Mouse (Mus musculus) heart, postnatal 0 days (tissue): ENCODE results near the gene Hapln4. TPM values are rescaled to one million over a fixed set of nuclear protein-coding genes. Genes with fewer than 3 reads are reported as not detected.

ENCODE experiments used
- ATAC-seq: fragments of 200-750 bp; cut with Nextera tagmentation; 2 replicates; pipeline ENCODE4 v1.8.0; 2017; ENCODE audit warnings: low read depth, moderate number of reproducible peaks, moderate library complexity; ENCODE audit not compliant: insufficient read depth
- DNase-seq: peaks from one replicate; pipeline ENCODE4 v3.0.0-alpha.2; 2016; ENCODE audit warnings: low spot score
- H3K27ac ChIP-seq: fragments of 300-500 bp; sonication (generic); 2 replicates; pipeline ENCODE4 v1.5.1; 2014; ENCODE audit warnings: low read depth, mild to moderate bottlenecking
- H3K27me3 ChIP-seq: fragments of 300-500 bp; sonication (generic); 2 replicates; pipeline ENCODE4 v1.6.1; 2014; ENCODE audit warnings: low read length, mixed read lengths; ENCODE audit not compliant: control insufficient read depth, insufficient read depth
- H3K36me3 ChIP-seq: fragments of 300-500 bp; sonication (generic); replicated peaks from 2 replicates; pipeline ENCODE4 v1.6.1; 2014; ENCODE audit warnings: low read length, mixed read lengths; ENCODE audit not compliant: control insufficient read depth, insufficient read depth
- H3K4me1 ChIP-seq: fragments of 300-500 bp; sonication (generic); 2 replicates; pipeline ENCODE4 v1.6.1; 2014; ENCODE audit warnings: antibody characterized with exemption; ENCODE audit not compliant: control insufficient read depth, insufficient read depth
- H3K4me2 ChIP-seq: fragments of 300-500 bp; sonication (generic); 2 replicates; pipeline ENCODE4 v1.6.1; 2014; ENCODE audit warnings: low read depth, mild to moderate bottlenecking, low read length, moderate library complexity
- H3K4me3 ChIP-seq: fragments of 300-500 bp; sonication (generic); 2 replicates; pipeline ENCODE4 v1.5.1; 2014; ENCODE audit warnings: low read depth, low read length
- H3K9ac ChIP-seq: fragments of 300-500 bp; sonication (generic); replicated peaks from 2 replicates; pipeline ENCODE4 v1.6.1; 2014; ENCODE audit warnings: low read depth, low read length, mixed read lengths
- H3K9me3 ChIP-seq: fragments of 300-500 bp; sonication (generic); replicated peaks from 2 replicates; pipeline ENCODE4 v1.6.1; 2016; ENCODE audit warnings: low read length; ENCODE audit not compliant: control insufficient read depth
- CTCF ChIP-seq: IDR thresholded peaks from 2 replicates; pipeline ENCODE4 v1.5.1; 2016; ENCODE audit warnings: antibody characterized with exemption, control low read depth, low read depth
- EP300 ChIP-seq: IDR thresholded peaks from 2 replicates; pipeline ENCODE4 v1.6.1; 2016; ENCODE audit warnings: antibody characterized with exemption, low read depth
- WGBS: fragments of 180-500 bp; shearing (Covaris S2); extraction: QIAGEN DNeasy Blood & Tissue Kit; methylation state at CpG from one replicate; pipeline ENCODE4 v1.1.7; 2014; 5-methylcytosine and 5-hydroxymethylcytosine counted together
- polyA plus RNA-seq: library from polyadenylated mRNA; unstranded; fragments of >200 nt; fragmentation: Nextera tagmentation; extraction: Ambion mirVana; gene quantifications from 2 replicates; pipeline ENCODE4 v1.2.1, GENCODE M21; 2015
- total RNA-seq: library from RNA; depleted of rRNA; stranded (reverse); fragments of >200 nt; gene quantifications from 2 replicates; pipeline ENCODE4 v1.2.3, GENCODE M21; 2014; ENCODE audit warnings: low replicate concordance

The Hapln4 gene
- total and polyA plus RNA-seq, 2 experiments from 2014 or later: not detected

DNA sequence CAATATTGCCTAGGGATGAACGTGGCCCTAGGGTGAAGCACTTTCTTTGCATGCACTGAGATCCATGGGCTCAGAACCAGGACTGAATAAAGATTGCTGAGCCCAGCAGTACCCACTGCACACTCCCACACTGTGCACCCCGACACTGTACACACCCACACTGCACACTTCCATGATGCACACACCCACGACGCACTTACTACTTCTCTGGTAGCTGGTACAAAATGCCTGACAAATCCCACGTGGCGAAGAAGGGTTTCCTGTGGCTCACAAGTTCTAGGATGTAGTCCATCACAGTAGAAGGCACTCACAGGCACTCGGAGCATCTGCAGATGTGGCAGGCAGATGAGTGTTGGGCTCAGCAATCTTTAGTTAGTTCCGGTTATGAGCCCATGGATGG lies 41.7 kb downstream of the Hapln4 start:
- no peak overlapping the region for H3K4me3 ChIP-seq
- no peaks in the 10 kb centered on the region for H3K9me3 ChIP-seq
- H3K9ac ChIP-seq: no peak overlapping the region
- H3K4me1 ChIP-seq: peaks cover 12% of the 10 kb centered on the region
- peaks cover 17% of the 10 kb centered on the region for H3K27me3 ChIP-seq
- no peak overlapping the region for H3K27ac ChIP-seq
- no peak for TF ChIP-seq EP300
- TF ChIP-seq CTCF: no peak
- no peak overlapping the region for H3K4me2 ChIP-seq
- no peaks in the 10 kb centered on the region for H3K36me3 ChIP-seq
- 62% methylated on average over 8 of the region's 8 CpGs for WGBS
- ATAC-seq (no peak), DNase-seq (no peak)

- no peak overlapping the region for H3K9ac ChIP-seq
- H3K9me3 ChIP-seq: no peaks in the 10 kb centered on the region
- H3K4me1 ChIP-seq: peaks cover 29% of the 10 kb centered on the region
- H3K36me3 ChIP-seq: peaks cover 5% of the 10 kb centered on the region
- WGBS: 32% methylated on average over 3 of the region's 3 CpGs
- H3K27me3 ChIP-seq: no peaks in the 10 kb centered on the region
- H3K27ac ChIP-seq: peak overlapping the region; percentile 82
- H3K4me2 ChIP-seq: no peak overlapping the region
- ATAC-seq (peak; percentile 70), DNase-seq (peak; percentile 84)
- no peak for TF ChIP-seq CTCF
- TF ChIP-seq EP300: no peak
- H3K4me3 ChIP-seq: no peak overlapping the region
These were observed 45.2 kb downstream of the Hapln4 start for GRCm38 (mm10) chr8:70128435-70128834.

GRCm38 (mm10) chr8:70129309-70129952 lies 46.2 kb downstream of the Hapln4 start:
- Histone ChIP-seq H3K27me3 (no peaks in the 10 kb centered on the region), H3K4me1 (peaks cover 29% of the 10 kb centered on the region), H3K36me3 (peaks cover 15% of the 10 kb centered on the region), H3K4me2 (no peak overlapping the region), H3K9me3 (no peaks in the 10 kb centered on the region), H3K9ac (no peak overlapping the region), H3K27ac (peak overlapping the region; percentile 82), H3K4me3 (no peak overlapping the region)
- no peak for DNase-seq
- no peak for TF ChIP-seq CTCF
- TF ChIP-seq EP300: no peak
- 47% methylated on average over 9 of the region's 9 CpGs for WGBS
- ATAC-seq: no peak; the same call in 1 of the 2 replicates

GRCm38 (mm10) chr8:70130066-70130465 lies 46.8 kb downstream of the Hapln4 start:
- Histone ChIP-seq H3K9ac (no peak overlapping the region), H3K27ac (peak overlapping the region; percentile 82), H3K36me3 (peaks cover 22% of the 10 kb centered on the region), H3K27me3 (no peaks in the 10 kb centered on the region), H3K4me1 (peaks cover 29% of the 10 kb centered on the region), H3K4me3 (no peak overlapping the region), H3K9me3 (no peaks in the 10 kb centered on the region), H3K4me2 (no peak overlapping the region)
- no peak for ATAC-seq
- DNase-seq: no peak
- WGBS: 82% methylated on average over 3 of the region's 3 CpGs
- TF ChIP-seq CTCF: no peak
- TF ChIP-seq EP300: no peak

GRCm38 (mm10) chr8:70131166-70131883 lies 48.1 kb downstream of the Hapln4 start, which contains the start of gene Nr2c2ap:
Gene Nr2c2ap (plus strand): TSS chr8:70131333.
- H3K4me3 ChIP-seq: peak within 1 kb of the TSS; percentile 65
- peaks cover 32% of the 10 kb centered on the region for H3K36me3 ChIP-seq
- peak; percentile 82 for DNase-seq
- peak within 1 kb of the TSS; percentile 82 for H3K4me2 ChIP-seq
- peak; percentile 76 for ATAC-seq
- WGBS: under 1% methylated on average over 37 of the region's 37 CpGs
- H3K4me1 ChIP-seq: peaks cover 29% of the 10 kb centered on the region
- H3K9me3 ChIP-seq: no peaks in the 10 kb centered on the region
- H3K9ac ChIP-seq: peak within 1 kb of the TSS; percentile 65
- H3K27ac ChIP-seq: peak within 1 kb of the TSS; percentile 82; the same call in 1 of the 2 replicates
- no peaks in the 10 kb centered on the region for H3K27me3 ChIP-seq
- 0 out of 2 replicates have a peak, but pooled peaks have one; percentile 0 for TF ChIP-seq CTCF
- TF ChIP-seq EP300: no peak

GRCm38 (mm10) chr8:70134086-70134485 lies 50.8 kb downstream of the Hapln4 start:
- Histone ChIP-seq H3K27ac (peak overlapping the region; percentile 49), H3K4me1 (peaks cover 32% of the 10 kb centered on the region)
- 88% methylated on average over 5 of the region's 5 CpGs for WGBS

More at GRCm38 (mm10) chr8:70134086-70134485, 50.8 kb downstream of the Hapln4 start:
- Histone ChIP-seq H3K4me2 (no peak overlapping the region), H3K9me3 (no peaks in the 10 kb centered on the region), H3K4me3 (no peak overlapping the region), H3K9ac (no peak overlapping the region), H3K36me3 (peaks cover 37% of the 10 kb centered on the region), H3K27me3 (no peaks in the 10 kb centered on the region)
- TF ChIP-seq CTCF (no peak), EP300 (no peak)
- ATAC-seq (no peak), DNase-seq (no peak)
